Mouse (Mus musculus) olfactory bulb, adult 2 months (tissue): Measurements from ENCODE around the gene Rap1gap.

Experiments
- CTCF ChIP-seq: fragments of 200-500 bp; IDR thresholded peaks from 2 replicates; pipeline ENCODE4 v1.5.1; 2012; ENCODE audit warnings: low read depth, mild to moderate bottlenecking, low read length, moderate library complexity; ENCODE audit not compliant: insufficient read depth
- POLR2A ChIP-seq: fragments of 200-500 bp; IDR thresholded peaks from 2 replicates; pipeline ENCODE4 v1.6.1; 2012; ENCODE audit warnings: mild to moderate bottlenecking, low read depth, low read length, moderate library complexity; ENCODE audit not compliant: insufficient read depth

DNA sequence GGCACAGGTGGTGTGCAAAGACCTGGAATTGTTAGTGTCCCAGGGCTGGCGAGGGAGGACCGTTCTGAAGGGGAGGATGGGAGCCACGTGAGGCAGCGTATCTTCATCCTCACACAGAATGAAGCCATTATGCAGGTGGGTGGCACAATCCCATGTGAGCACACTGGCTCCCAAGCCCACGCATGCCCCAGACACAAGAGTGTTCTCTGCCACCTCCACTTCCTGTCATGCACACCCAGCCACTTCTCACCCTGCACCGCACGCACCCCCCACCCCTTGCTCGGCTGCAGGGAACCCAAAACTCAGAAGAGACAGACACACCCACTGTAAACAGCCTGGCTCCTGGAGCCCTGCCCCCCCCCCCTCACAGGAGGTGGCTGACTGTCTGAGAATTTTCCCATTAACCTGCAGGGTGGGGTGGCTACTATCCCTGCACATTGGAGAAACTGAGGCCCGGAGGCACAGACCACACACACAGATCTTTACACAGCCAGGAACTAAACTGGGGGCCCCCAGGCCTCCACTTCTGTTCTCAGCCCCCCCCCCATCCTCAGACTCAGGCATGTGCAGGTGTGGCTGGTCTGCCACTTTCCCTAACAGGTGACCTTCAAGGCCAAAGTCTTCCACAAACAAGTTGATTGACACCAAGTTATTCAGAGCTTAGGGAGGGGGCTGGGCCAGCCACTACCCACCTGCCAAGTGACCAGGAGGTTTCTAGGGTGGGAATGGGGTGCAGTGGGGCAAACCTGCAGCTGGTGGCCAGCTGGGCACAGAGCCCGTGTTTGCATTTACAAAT is 27.8 kb downstream of the Rap1gap start:
- no peak for TF ChIP-seq CTCF
- no peak for TF ChIP-seq POLR2A
